Mouse (Mus musculus) myocyte (in vitro differentiated cells): ENCODE measurements around the gene Cdca8.

ENCODE experiments used
- MYOD1 ChIP-seq, 3 experiments: IDR thresholded peaks; one replicate each; pipeline ENCODE4 v1.6.1; 2011; ENCODE audit warnings: control low read depth in 2 of 3, low read depth in 2 of 3, mild to moderate bottlenecking in 2 of 3, moderate library complexity in 1 of 3; ENCODE audit not compliant: insufficient read length in 2 of 3, control insufficient read depth in 1 of 3
- MYOG ChIP-seq, 3 experiments: IDR thresholded peaks; one replicate each; pipeline ENCODE4 v1.6.1; 2011; ENCODE audit warnings: control low read depth in 2 of 3, low read depth in 2 of 3, mild to moderate bottlenecking in 2 of 3; ENCODE audit not compliant: insufficient read length in 2 of 3, control insufficient read depth in 1 of 3, insufficient read depth in 1 of 3
- POLR2A ChIP-seq: IDR thresholded peaks from one replicate; pipeline ENCODE4 v1.6.1; 2011; ENCODE audit warnings: low read depth, mild to moderate bottlenecking, control low read depth, moderate library complexity; ENCODE audit not compliant: insufficient read length
- SRF ChIP-seq: IDR thresholded peaks from one replicate; pipeline ENCODE4 v1.6.1; 2011; ENCODE audit warnings: low read depth; ENCODE audit not compliant: control insufficient read depth, insufficient read length
- TCF12 ChIP-seq: IDR thresholded peaks from one replicate; pipeline ENCODE4 v1.6.1; 2011; ENCODE audit warnings: mild to moderate bottlenecking, control low read depth; ENCODE audit not compliant: poor library complexity, insufficient read depth, severe bottlenecking
- USF1 ChIP-seq: IDR thresholded peaks from one replicate; pipeline ENCODE4 v1.6.1; 2011; ENCODE audit warnings: low read depth, mild to moderate bottlenecking, control low read depth, moderate library complexity

GRCm38 (mm10) chr4:124985671-124986602 lies 46.8 kb upstream of the Cdca8 start, which contains the start of gene Rspo1:
- TF ChIP-seq POLR2A (no peak), TCF12 (no peak), USF1 (no peak), SRF (no peak), MYOG (IDR thresholded peaks at IDR 0.05; ENCODE audit: control insufficient read depth in 1 of 3, insufficient read depth in 1 of 3, insufficient read length in 2 of 3, low read depth in 2 of 3) (no peak), MYOD1 (IDR thresholded peaks at IDR 0.05; ENCODE audit: control insufficient read depth in 1 of 3, insufficient read length in 2 of 3, low read depth in 2 of 3) (no peak)
